Mouse (Mus musculus): Measurements from ENCODE around the gene Ccl27a.
"Not testable (repeated sequence)": the region's sequence is repeated elsewhere in the genome, so short reads cannot be mapped to it uniquely, and the experiment has no call there.

The Ccl27a gene

DNA sequence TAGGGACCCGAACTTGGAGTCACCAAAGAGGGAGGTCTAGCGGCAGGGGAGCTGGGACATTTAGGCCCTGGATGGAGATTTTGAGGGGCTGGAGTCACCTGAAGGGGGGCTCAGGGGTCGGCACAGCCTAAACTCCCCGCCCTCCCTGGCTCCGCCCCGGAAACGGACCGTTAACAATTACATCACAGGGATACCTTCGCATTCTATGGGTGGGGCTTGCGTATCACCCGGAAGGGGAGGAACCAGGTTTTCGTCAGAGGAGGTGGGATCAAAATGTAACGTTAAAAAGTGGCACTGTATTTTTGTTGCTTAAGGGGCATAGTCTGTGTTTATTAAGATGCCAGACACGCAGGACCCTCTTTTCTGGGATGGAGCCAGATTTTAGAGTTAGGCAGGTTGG, at the start of gene Ccl27a:
Gene Ccl27a (minus strand): TSS at position 246 of the 400 bp plus-strand sequence.
- peak; percentile 67 to 82 for DNase-seq

- not testable (repeated sequence) for DNase-seq
Observed at GRCm38 (mm10) chr4:41783197-41783596, 9.2 kb upstream of the Ccl27a start.

- DNase-seq = not testable (repeated sequence)
Observed at GRCm38 (mm10) chr4:41782711-41783110, 8.7 kb upstream of the Ccl27a start.

DNA sequence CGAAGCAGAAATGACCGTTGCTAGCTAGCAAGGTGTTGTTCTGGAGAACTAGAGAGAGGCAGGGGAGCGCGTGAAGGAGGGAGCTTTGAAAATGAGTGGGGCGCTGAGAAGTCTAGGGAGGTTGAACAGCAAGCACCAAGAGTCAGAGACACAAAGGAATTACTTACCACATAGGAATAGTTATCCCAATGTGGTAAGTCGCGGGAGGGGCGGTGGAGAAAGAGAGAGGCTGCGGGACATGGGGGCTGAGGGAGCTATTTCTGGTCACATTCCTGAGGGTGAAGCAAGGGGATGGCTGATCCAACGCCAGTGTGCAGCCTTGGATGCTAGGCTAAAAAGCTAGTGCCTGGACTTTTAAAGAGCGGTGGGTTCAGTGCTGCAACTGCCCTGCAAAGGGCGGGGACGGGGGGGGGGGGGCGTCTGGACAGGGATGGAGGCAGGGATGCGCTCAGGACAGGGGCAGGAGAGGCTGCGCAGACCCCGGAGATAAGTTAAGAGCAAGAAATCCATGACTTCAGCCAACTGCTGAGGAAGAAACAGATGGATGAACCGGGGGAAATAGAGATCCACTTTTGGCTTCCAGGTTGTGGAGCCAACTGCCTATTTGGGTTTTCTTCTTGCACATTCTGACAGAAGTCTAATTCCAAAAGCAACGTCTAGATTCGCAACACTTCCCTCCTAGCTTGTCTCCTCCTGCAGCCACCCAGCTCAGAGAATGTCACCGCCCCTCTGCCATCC, 7.9 kb upstream of the Ccl27a start:
- not testable (repeated sequence) for DNase-seq

GRCm38 (mm10) chr4:41781271-41781670, 7.2 kb upstream of the Ccl27a start:
- DNase-seq = not testable (repeated sequence)

DNA sequence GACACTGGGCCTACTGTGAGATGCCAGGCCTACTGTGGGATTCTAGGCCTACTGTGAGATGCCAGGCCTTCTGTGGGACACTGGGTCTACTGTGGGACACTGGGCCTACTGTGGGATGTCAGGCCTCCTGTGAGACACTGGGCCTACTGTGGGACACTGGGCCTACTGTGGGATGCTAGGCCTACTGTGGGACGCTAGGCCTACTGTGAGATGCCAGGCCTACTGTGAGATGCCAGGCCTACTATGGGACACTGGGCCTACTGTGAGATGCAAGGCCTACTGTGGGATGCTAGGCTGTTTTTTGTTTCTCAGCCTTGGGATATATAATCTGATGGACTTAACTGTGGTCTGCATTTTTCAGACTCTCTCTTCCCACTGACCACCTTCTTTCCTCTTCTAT, 1.8 kb upstream of the Ccl27a start:
- not testable (repeated sequence) for DNase-seq

DNA sequence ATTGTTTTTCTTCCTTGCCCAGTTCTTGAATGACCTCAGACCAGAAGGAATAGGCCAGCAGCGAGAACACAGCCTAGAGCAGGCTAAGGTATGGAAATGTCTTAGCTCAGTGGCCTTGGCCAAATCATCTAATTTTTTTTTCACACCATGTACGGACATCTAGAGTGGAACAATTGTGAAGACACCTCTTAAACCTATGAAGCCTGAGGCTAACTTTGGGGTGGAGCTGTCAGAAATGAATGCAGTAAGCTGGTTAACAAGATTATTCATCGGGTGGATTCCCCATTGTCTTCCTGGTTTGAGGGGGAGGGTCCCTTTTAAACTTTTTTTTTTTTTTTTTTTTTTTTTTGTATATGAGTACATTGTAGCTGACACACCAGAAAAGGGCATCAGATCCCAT, 459 bp upstream of the Ccl27a start:
- DNase-seq = not testable (repeated sequence)

- DNase-seq = peak; percentile 52 to 56
Observed at GRCm38 (mm10) chr4:41773502-41773901, 545 bp downstream of the Ccl27a start.

DNA sequence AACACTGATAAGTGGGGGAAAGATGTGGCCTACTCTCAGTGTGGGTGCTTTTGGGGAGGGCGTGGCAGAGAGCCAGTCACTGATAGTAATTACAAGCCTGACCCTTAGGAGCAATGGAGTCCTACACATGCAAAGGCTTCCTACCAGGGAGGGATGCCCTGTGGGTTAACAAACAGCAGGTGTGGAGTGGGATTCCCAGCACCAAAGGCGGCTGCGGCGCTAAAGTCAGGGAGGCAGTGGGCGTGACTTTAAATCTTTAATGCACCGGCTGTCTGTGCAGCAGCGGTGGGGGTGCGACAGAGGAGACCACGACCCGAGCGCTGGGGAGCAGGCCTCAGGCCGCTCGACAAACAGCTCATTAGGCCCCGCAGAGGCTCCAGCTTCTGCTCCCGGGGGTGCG, 1.1 kb downstream of the Ccl27a start:
- not testable (repeated sequence) for DNase-seq

- not testable (repeated sequence) for DNase-seq
Observed at GRCm38 (mm10) chr4:41767301-41767700, 6.7 kb downstream of the Ccl27a start.

DNA sequence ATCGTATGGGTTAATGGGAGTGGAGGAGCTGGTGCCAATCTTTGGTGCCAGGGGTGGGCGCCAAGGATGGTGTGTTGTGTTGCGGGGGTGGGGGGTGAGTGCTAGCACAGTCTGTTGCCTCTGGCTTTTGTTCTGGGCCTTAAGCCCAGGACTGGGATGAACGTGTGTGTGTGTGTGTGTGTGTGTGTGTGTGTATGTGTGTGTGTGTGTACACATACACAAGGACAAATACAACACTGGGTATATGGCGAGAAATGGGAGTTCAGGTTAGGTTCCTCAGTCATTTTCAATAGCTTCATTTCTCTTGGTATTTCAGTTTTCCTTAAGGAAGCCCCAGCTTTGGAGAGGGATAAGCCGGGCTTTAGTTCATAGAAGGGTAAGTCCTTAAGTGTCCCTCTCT, 10.9 kb downstream of the Ccl27a start:
- DNase-seq = not testable (repeated sequence)

DNA sequence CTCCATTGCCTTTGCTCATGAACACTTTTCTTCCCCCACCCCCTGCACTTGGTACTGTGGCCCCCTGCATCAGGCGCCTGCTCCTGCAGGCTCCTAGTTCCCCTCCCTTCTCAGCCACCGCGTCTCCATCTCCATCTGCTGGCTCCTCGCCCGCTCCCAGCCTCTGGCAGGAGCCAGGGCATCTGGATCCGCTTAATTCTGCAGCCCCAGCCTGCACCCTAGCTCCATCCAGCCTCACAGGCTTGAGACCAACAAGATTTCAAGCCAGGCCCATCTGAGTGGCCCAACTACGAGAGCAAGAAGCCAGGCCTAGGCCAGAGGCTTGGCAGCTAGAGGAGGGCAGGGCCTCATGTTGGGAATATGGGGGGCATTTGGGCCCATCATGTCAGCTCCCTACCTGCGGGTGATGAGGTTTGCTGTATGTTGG, 11.3 kb downstream of the Ccl27a start:
- not testable (repeated sequence) for DNase-seq

GRCm38 (mm10) chr4:41762099-41762687, 11.9 kb downstream of the Ccl27a start:
- no peak for DNase-seq

DNA sequence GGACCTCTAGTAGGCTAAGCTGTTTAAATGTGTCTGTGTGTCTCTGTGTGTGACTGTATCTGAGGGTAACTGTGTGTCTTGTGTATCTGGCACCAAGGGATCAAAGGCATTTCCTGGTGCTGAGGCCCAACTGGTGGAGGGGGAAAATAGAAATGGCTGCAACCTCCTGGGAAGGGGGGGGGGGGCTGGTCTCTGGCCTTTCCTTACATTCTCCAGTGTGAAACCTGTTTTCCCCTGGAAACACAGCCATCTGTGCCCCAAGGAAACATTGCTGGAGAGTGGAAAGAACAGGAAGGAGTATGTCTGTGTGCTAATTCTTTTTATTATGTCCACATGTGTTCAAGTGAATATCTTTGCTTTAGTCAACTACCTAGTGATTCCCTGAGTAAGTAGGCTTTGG, 12.4 kb downstream of the Ccl27a start:
- DNase-seq = no peak

DNA sequence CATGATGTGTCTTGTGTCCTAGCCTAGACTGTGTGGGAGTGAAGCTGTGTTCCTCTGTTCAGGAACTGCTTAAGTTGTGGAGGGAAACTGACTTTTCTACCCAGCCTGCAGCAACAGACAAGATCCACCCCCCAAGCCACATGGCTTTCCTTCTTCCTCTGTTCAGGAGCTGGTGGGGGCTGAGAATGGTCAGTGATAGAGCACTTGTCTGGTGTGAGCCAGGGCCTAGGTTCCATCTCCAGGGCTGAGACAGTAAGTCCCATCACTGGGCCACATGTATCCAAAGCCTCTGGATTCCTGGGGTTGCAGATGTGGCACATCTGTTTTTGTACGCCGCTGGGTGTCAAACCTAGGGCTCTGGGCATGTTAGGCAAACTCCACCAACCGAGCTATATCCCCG, 13.1 kb downstream of the Ccl27a start:
- DNase-seq = no peak

DNA sequence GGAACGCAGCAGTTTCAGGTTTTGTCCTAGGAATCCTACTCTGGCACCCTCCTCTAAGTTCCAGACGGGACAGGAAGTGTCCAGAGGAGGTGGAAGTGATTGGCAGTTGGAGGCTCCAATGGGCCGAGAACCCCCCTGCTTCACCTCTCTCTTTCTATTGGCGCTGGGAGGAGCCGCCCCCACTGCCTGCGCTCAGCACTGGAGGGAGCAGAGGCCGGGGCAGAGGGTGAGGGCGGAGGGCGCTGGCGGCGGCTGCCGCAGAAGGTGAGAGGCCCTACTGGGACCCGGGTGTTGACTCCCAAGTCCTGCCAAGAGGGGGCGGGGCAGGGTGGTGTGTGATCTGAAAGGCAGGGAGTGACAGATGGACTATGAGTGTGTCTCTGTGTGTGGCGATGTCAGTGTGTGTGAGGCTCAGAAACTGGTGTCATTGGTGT, 13.7 kb downstream of the Ccl27a start:
- DNase-seq = peak; percentile 60 to 66

- no peak for DNase-seq
Observed at GRCm38 (mm10) chr4:41759656-41760287, 14.3 kb downstream of the Ccl27a start.

DNA sequence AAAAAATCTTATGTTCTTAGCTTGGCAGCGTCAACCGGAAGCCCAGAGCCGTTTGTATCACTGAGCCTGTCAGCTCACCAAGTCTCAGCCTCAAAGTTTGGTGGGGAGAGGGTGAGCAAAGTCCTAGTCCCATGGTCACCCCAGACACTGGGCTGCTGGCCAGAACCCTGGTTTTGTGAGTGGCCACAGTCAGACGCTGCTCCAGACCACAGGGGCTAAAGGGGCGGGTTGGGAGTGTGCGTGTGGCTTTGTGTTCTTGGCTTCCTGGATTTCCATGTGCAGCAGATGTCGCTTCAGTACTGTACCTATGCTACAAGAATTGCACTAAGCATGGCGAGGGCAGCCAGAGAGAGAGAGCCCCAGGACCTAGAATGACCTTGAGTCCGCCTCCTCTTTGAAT, 14.8 kb downstream of the Ccl27a start:
- DNase-seq = no peak

GRCm38 (mm10) chr4:41758701-41759100, 15.3 kb downstream of the Ccl27a start:
- no peak for DNase-seq

- DNase-seq = no peak
Observed at GRCm38 (mm10) chr4:41758021-41758420, 16.0 kb downstream of the Ccl27a start.

- no peak for DNase-seq
Observed at GRCm38 (mm10) chr4:41757321-41757720, 16.7 kb downstream of the Ccl27a start.

- no peak for DNase-seq
Observed at GRCm38 (mm10) chr4:41756440-41756839, 17.6 kb downstream of the Ccl27a start.

GRCm38 (mm10) chr4:41755338-41756305, 18.4 kb downstream of the Ccl27a start, which contains the start of gene Sigmar1:
Sigmar1 (minus strand) TSS chr4:41756157.
- DNase-seq = peak; percentile 87 to 91

Data from thymus, adult 18-20 months (tissue).